Mouse (Mus musculus) right cerebral cortex, adult 2 months (tissue): ENCODE data around the gene Wdr59.
"Not testable (repeated sequence)": the region's sequence is repeated elsewhere in the genome, so short reads cannot be mapped to it uniquely, and the experiment has no call there.

Experiments used
- DNase-seq, 2 experiments: peaks; one replicate each; pipeline ENCODE4 v3.0.0; 2021 to 2022; ENCODE audit warnings: low spot score in 2 of 2

Gene Wdr59

DNA sequence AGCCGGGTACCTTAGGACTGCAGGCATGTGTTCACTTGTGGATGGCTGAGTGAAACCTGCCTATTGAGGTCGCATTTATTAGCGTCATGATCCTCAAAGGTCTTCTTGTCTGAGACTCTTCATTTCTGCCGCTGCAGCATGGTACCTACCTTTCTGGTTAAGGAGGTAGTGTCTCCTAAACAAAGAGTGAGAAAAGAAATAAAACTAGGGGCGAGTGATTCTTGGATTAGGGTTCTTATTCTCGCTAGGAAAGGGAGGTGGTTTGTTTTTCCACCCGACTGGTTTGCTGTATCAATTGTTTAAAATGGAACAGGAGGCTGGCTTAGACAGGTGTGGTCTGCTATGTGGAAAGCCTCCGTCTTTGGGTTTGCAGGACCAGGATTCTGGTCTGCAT is 15.9 kb upstream of the Wdr59 start:
- no peak for DNase-seq

GRCm38 (mm10) chr8:111536978-111537764 is 15.3 kb upstream of the Wdr59 start:
- peak; percentile 59 to 63 for DNase-seq

DNA sequence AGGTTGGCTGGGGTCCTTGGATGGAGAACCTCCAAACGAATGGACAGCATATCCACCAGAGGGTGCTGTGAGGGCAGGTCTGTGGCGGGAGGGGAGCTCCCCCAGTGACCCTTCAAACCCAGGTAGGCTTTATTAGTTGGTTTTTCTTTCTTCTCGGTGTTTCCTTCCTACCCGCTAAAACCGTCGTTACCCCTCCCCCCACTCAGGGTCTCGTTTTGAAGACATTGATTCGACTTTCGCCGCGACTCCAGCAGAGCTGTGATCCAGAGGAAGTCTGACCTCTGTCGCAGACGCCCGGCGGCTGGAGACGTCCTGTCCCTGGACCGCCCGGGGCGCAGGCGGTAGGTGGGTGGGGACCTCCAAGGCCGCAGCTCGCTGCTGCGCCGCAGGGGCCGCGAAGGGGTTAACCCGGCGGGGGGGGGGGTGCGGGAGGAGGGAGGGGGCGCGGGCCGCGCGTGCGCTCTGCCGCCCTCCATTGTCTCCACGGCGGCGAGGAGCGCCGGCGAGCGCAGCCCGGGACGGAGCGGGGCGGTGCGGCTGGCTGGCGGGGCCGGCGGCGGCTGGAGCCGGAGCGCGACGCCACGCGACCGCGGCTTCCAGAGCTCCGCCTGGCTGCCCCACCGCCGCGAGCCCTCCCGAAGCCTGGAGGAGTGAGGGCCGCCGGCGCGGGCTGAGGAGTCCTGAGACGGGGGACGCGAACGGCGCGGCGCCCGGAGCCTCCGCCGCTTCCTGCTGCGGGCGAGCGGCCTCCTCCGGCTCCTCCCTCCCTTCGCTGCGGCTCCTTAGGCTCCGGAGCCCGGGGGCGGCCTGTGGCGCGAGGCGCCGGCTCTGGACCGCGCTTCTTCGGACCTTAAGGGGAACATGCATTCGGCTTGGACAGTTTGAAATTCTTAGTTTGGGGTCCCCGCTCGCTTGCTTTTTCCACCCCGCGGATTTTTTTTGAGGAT is 14.4 kb upstream of the Wdr59 start, which contains the start of gene Znrf1:
Gene Znrf1 (plus strand): TSS at position 67 of the 947 bp plus-strand sequence.
- DNase-seq: peak; percentile 56 to 66

DNA sequence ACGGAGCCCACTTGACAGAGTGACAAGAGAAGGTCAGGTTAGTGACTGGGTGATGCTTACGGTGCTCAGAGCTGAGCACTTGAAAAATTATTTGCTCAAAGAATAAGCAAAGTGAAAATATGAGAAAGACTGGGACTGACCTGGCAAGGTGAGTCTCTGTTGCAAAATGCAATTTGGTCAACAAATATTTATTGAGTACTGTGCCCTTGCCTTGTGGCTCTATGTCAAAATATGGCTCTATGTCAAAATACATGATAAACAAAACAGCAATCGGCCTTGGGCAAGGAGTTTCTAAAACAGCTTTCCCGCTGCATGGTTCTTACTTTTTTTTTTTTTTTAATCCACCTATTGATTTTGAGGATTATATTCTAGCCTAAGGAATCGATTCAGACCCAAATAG is 13.6 kb upstream of the Wdr59 start:
- no peak for DNase-seq

GRCm38 (mm10) chr8:111533503-111533902 is 11.6 kb upstream of the Wdr59 start:
- DNase-seq: no peak

- no peak for DNase-seq
These were observed 9.7 kb upstream of the Wdr59 start for GRCm38 (mm10) chr8:111531621-111532020.

DNA sequence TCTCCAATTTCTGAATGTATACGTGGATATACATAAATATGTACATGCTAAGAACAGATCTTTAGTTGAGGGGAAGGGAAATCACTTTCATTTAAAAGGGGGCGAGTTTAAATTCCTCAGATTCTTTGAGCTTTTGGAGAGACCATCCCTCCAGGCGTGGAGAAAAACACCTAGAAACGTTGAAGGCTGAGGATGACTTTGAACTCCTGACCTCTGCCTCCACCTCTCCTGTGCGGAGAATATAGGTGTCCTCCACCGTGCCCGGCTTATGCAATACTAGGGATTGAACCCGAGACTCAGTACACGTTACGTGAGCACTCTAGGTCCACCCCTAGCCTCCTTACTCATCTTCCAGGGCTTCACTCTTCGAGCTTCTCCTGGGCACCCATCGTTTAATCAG is 9.3 kb upstream of the Wdr59 start:
- no peak for DNase-seq

GRCm38 (mm10) chr8:111528071-111528470 is 6.2 kb upstream of the Wdr59 start:
- DNase-seq: no peak

GRCm38 (mm10) chr8:111527149-111527548 is 5.3 kb upstream of the Wdr59 start:
- DNase-seq: no peak

- DNase-seq: no peak
These were observed 4.6 kb upstream of the Wdr59 start for GRCm38 (mm10) chr8:111526403-111527024.

DNA sequence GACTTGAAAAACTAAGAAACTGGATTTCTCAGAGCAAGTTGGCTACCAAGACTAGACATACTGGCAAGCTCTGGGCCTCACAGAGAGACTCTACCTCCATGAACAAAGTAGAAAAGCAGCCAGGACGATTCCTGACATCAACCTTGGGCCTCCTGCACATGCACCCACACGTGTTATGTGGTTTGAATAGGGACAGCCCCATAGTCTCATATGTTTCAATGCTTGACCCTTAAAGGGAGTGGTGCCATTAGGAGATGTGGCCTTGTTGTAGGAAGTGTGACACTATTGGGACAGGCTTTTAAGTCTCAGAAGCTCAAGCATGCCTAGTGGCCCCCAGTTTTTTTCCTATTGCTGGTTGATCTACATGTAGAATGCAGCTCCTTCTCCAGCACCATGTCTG is 4.4 kb downstream of the Wdr59 start:
- DNase-seq: no peak

GRCm38 (mm10) chr8:111516451-111517035 is 5.3 kb downstream of the Wdr59 start:
- no peak for DNase-seq

DNA sequence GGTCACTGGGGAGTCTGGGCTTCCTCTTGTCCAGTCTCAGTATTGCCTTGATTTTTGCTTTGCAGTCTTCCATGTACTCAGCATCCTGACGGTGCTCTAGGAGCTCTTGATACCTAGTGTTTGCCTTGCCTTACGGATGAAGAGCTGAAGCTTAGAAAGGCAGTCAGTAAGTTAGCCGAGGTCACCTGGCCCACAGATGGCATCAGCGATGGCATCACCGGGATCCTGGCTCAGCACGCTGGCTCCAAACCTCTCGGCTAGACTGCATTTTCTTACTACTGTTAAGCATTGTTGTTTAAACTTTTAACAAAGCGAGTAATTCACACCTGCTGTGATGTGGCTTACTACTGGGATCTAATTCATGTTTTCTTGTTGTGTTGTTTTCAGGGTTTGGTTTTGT is 8.4 kb downstream of the Wdr59 start:
- DNase-seq: no peak

GRCm38 (mm10) chr8:111512941-111513340 is 9.0 kb downstream of the Wdr59 start:
- DNase-seq: no peak

DNA sequence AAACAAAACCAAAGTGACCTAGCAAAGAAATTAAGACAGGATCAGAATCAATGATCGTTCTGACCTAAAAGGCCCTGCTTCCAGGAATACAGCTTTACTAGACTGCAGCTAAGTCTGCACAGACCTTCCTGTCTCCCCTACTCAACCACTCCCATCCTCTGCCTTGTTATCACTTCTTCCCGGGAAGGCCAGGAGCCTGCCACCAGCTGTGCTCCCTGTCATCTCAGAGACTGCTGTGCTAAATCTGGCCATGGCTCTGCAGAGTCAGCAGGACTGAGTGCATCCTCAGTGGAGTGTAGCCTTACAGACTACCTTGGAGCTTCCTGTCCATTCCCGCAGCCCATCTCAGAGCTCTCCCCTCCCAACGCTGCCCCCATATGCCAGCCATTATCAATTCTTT is 11.5 kb downstream of the Wdr59 start:
- no peak for DNase-seq

- no peak for DNase-seq
These were observed 12.6 kb downstream of the Wdr59 start for GRCm38 (mm10) chr8:111509278-111509677.

DNA sequence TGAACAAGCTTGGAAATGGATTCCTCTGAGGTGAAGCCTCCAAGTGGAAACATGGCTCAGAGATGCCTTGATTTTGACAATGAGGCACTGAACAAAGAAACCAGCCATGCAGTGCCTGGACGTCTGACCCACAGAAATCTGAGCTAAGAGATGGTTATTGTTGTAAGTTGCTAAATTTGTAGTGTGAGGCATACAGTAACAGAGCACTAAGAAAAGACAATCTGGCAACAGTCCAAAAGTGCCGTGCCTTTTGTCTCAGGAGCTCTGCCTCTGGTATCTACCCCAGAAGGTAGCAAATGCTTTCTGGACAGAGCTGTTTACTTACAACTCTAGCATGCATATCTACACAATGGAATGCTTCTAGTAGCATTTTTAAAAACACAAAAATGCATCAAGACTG is 13.3 kb downstream of the Wdr59 start:
- no peak for DNase-seq

GRCm38 (mm10) chr8:111501724-111502464 is 20.0 kb downstream of the Wdr59 start:
- DNase-seq: no peak

GRCm38 (mm10) chr8:111498249-111498648 is 23.6 kb downstream of the Wdr59 start:
- not testable (repeated sequence) for DNase-seq

DNA sequence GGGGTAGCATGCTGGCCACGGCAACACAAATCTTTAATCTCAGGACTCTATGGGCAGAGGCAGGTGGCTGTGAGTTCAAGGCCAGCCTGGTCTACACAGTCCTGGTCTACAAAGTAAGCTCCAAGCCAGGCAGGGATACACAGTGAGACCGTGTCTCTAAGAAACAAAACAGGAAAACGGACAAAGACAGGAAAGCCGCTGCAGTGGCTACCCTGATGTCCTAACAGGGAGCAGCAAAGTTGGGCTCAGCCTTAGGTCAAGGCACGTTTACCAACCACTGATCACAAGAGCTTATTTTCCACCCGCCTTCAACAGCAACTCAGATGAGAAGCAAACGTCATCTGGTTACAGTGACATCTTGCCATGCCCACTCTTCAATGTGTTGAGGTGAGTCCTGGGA is 25.6 kb downstream of the Wdr59 start:
- DNase-seq: no peak

- no peak for DNase-seq
These were observed 28.7 kb downstream of the Wdr59 start for GRCm38 (mm10) chr8:111493176-111493575.
